Mouse (Mus musculus): ENCODE measurements around the gene Olfr323. TPM values are rescaled to one million over a fixed set of nuclear protein-coding genes. Genes with fewer than 3 reads are reported as not detected.

The Olfr323 gene
- total RNA-seq (2014; rRNA removed) = not detected in 2 replicates
- not detected in 2 replicates for polyA plus RNA-seq (2012; rRNA removed)

GRCm38 (mm10) chr11:58630401-58630800, at the start of gene Olfr323:
Gene Olfr323 (minus strand): TSS chr11:58630501.
- DNase-seq (ENCODE audit: extremely low read depth, low read depth, low spot score) = no peak
- Histone ChIP-seq H3K27ac (replicated peaks; ENCODE audit: insufficient read depth, low read depth, low read length) (no peak within 1 kb of the TSS), H3K4me3 (ENCODE audit: insufficient read depth, low read depth, low read length) (no peak within 1 kb of the TSS), H3K27me3 (ENCODE audit: control insufficient read depth, insufficient read depth, low read length) (no peaks in the 10 kb centered on the region), H3K9ac (ENCODE audit: low read depth, low read length) (no peak within 1 kb of the TSS), H3K4me1 (ENCODE audit: control insufficient read depth, insufficient read depth, low read length) (no peaks in the 10 kb centered on the region), H3K79me2 (ENCODE audit: control insufficient read depth, insufficient read depth, low read length) (no peaks in the 10 kb centered on the region), H3K36me3 (ENCODE audit: control insufficient read depth, insufficient read depth, low read length) (no peaks in the 10 kb centered on the region)
- TF ChIP-seq POLR2A (IDR thresholded peaks at IDR 0.05; ENCODE audit: extremely low read depth, insufficient read depth, low read length) (no peak), CTCF (IDR thresholded peaks at IDR 0.05; ENCODE audit: low read depth, low read length) (no peak)
- WGBS = 83% methylated on average over 5 of the region's 5 CpGs

- Histone ChIP-seq H3K36me3 (ENCODE audit: control insufficient read depth, insufficient read depth, low read length) (no peaks in the 10 kb centered on the region), H3K4me3 (ENCODE audit: insufficient read depth, low read depth, low read length) (no peak overlapping the region), H3K27ac (replicated peaks; ENCODE audit: insufficient read depth, low read depth, low read length) (no peak overlapping the region), H3K9ac (ENCODE audit: low read depth, low read length) (no peak overlapping the region), H3K79me2 (ENCODE audit: control insufficient read depth, insufficient read depth, low read length) (no peaks in the 10 kb centered on the region), H3K4me1 (ENCODE audit: control insufficient read depth, insufficient read depth, low read length) (no peaks in the 10 kb centered on the region), H3K27me3 (ENCODE audit: control insufficient read depth, insufficient read depth, low read length) (no peaks in the 10 kb centered on the region)
- 60% methylated on average over 4 of the region's 4 CpGs for whole genome bisulfite sequencing
- TF ChIP-seq POLR2A (IDR thresholded peaks at IDR 0.05; ENCODE audit: extremely low read depth, insufficient read depth, low read length) = no peak
- DNase-seq (ENCODE audit: extremely low read depth, low read depth, low spot score) = no peak
Measured at GRCm38 (mm10) chr11:58671825-58672224, 41.5 kb upstream of the Olfr323 start.

- H3K27ac ChIP-seq (replicated peaks; ENCODE audit: insufficient read depth, low read depth, low read length) = no peak overlapping the region
- no peaks in the 10 kb centered on the region for H3K27me3 ChIP-seq (ENCODE audit: control insufficient read depth, insufficient read depth, low read length)
- TF ChIP-seq CTCF (IDR thresholded peaks at IDR 0.05; ENCODE audit: low read depth, low read length) (no peak), POLR2A (IDR thresholded peaks at IDR 0.05; ENCODE audit: extremely low read depth, insufficient read depth, low read length) (no peak)
- DNase-seq (ENCODE audit: extremely low read depth, low read depth, low spot score) = no peak
- no peaks in the 10 kb centered on the region for H3K4me1 ChIP-seq (ENCODE audit: control insufficient read depth, insufficient read depth, low read length)
- no peak overlapping the region for H3K9ac ChIP-seq (ENCODE audit: low read depth, low read length)
- H3K79me2 ChIP-seq (ENCODE audit: control insufficient read depth, insufficient read depth, low read length) = no peaks in the 10 kb centered on the region
- H3K36me3 ChIP-seq (ENCODE audit: control insufficient read depth, insufficient read depth, low read length) = no peaks in the 10 kb centered on the region
- no peak overlapping the region for H3K4me3 ChIP-seq (ENCODE audit: insufficient read depth, low read depth, low read length)
Measured at GRCm38 (mm10) chr11:58669252-58669651, 39.0 kb upstream of the Olfr323 start.

- DNase-seq (ENCODE audit: extremely low read depth, low read depth, low spot score) = no peak
- H3K36me3 ChIP-seq (ENCODE audit: control insufficient read depth, insufficient read depth, low read length) = no peaks in the 10 kb centered on the region
- no peak for TF ChIP-seq CTCF (IDR thresholded peaks at IDR 0.05; ENCODE audit: low read depth, low read length)
- TF ChIP-seq POLR2A (IDR thresholded peaks at IDR 0.05; ENCODE audit: extremely low read depth, insufficient read depth, low read length) = no peak
Measured at GRCm38 (mm10) chr11:58658596-58658995, 28.3 kb upstream of the Olfr323 start, which contains the start of gene Olfr322. Gene Olfr322 (plus strand): TSS chr11:58658782.

GRCm38 (mm10) chr11:58655151-58655550, 24.9 kb upstream of the Olfr323 start:
- Histone ChIP-seq H3K36me3 (ENCODE audit: control insufficient read depth, insufficient read depth, low read length) (no peaks in the 10 kb centered on the region), H3K4me1 (ENCODE audit: control insufficient read depth, insufficient read depth, low read length) (no peaks in the 10 kb centered on the region), H3K9ac (ENCODE audit: low read depth, low read length) (no peak overlapping the region), H3K79me2 (ENCODE audit: control insufficient read depth, insufficient read depth, low read length) (no peaks in the 10 kb centered on the region), H3K4me3 (ENCODE audit: insufficient read depth, low read depth, low read length) (no peak overlapping the region), H3K27ac (replicated peaks; ENCODE audit: insufficient read depth, low read depth, low read length) (no peak overlapping the region), H3K27me3 (ENCODE audit: control insufficient read depth, insufficient read depth, low read length) (peaks cover 2% of the 10 kb centered on the region; the same call in 1 of the 2 replicates)
- WGBS = 87% methylated on average over 3 of the region's 3 CpGs
- TF ChIP-seq CTCF (IDR thresholded peaks at IDR 0.05; ENCODE audit: low read depth, low read length) (no peak), POLR2A (IDR thresholded peaks at IDR 0.05; ENCODE audit: extremely low read depth, insufficient read depth, low read length) (no peak)
- DNase-seq (ENCODE audit: extremely low read depth, low read depth, low spot score) = no peak

More at GRCm38 (mm10) chr11:58658596-58658995, 28.3 kb upstream of the Olfr323 start, which contains the start of gene Olfr322:
- Histone ChIP-seq H3K27ac (replicated peaks; ENCODE audit: insufficient read depth, low read depth, low read length) (no peak within 1 kb of the TSS), H3K9ac (ENCODE audit: low read depth, low read length) (no peak within 1 kb of the TSS), H3K4me1 (ENCODE audit: control insufficient read depth, insufficient read depth, low read length) (no peaks in the 10 kb centered on the region), H3K79me2 (ENCODE audit: control insufficient read depth, insufficient read depth, low read length) (no peaks in the 10 kb centered on the region), H3K4me3 (ENCODE audit: insufficient read depth, low read depth, low read length) (no peak within 1 kb of the TSS), H3K27me3 (ENCODE audit: control insufficient read depth, insufficient read depth, low read length) (no peaks in the 10 kb centered on the region)
- 86% methylated on average over 4 of the region's 4 CpGs for WGBS

- Histone ChIP-seq H3K4me3 (ENCODE audit: insufficient read depth, low read depth, low read length) (no peak overlapping the region), H3K79me2 (ENCODE audit: control insufficient read depth, insufficient read depth, low read length) (no peaks in the 10 kb centered on the region), H3K9ac (ENCODE audit: low read depth, low read length) (no peak overlapping the region), H3K27ac (replicated peaks; ENCODE audit: insufficient read depth, low read depth, low read length) (no peak overlapping the region), H3K36me3 (ENCODE audit: control insufficient read depth, insufficient read depth, low read length) (no peaks in the 10 kb centered on the region), H3K27me3 (ENCODE audit: control insufficient read depth, insufficient read depth, low read length) (peaks cover 6% of the 10 kb centered on the region), H3K4me1 (ENCODE audit: control insufficient read depth, insufficient read depth, low read length) (no peaks in the 10 kb centered on the region; the same call in 1 of the 2 replicates)
- TF ChIP-seq POLR2A (IDR thresholded peaks at IDR 0.05; ENCODE audit: extremely low read depth, insufficient read depth, low read length) (no peak), CTCF (IDR thresholded peaks at IDR 0.05; ENCODE audit: low read depth, low read length) (peak; percentile 86)
- 38% methylated on average over 6 of the region's 6 CpGs for WGBS
- peak; percentile 12 for DNase-seq (ENCODE audit: extremely low read depth, low read depth, low spot score)
Measured at GRCm38 (mm10) chr11:58643350-58643749, 13.0 kb upstream of the Olfr323 start.
